Mouse (Mus musculus) midbrain, embryonic 13.5 days (tissue): ENCODE data around the gene Scube1. TPM values are rescaled to one million over a fixed set of nuclear protein-coding genes. Genes with fewer than 3 reads are reported as not detected.

ENCODE experiments used
- ATAC-seq: fragments of 200-750 bp; cut with Nextera tagmentation; 2 replicates; pipeline ENCODE4 v1.8.0; 2017; ENCODE audit warnings: mild to moderate bottlenecking, moderate TSS enrichment, moderate library complexity
- H3K27ac ChIP-seq: fragments of 300-500 bp; sonication (generic); 2 replicates; pipeline ENCODE4 v1.5.1; 2015; ENCODE audit warnings: inconsistent platforms, mild to moderate bottlenecking, moderate library complexity
- H3K27me3 ChIP-seq: fragments of 300-500 bp; sonication (generic); 2 replicates; pipeline ENCODE4 v1.6.1; 2015; ENCODE audit warnings: mild to moderate bottlenecking, inconsistent platforms
- H3K36me3 ChIP-seq: fragments of 300-500 bp; sonication (generic); 2 replicates; pipeline ENCODE4 v1.6.1; 2015; ENCODE audit warnings: mild to moderate bottlenecking, inconsistent platforms
- H3K4me1 ChIP-seq: fragments of 300-500 bp; sonication (generic); replicated peaks from 2 replicates; pipeline ENCODE4 v1.6.1; 2015; ENCODE audit warnings: inconsistent platforms
- H3K4me2 ChIP-seq: fragments of 300-500 bp; sonication (generic); replicated peaks from 2 replicates; pipeline ENCODE4 v1.6.1; 2015; ENCODE audit warnings: moderate library complexity, mild to moderate bottlenecking, inconsistent platforms
- H3K4me3 ChIP-seq: fragments of 300-500 bp; sonication (generic); replicated peaks from 2 replicates; pipeline ENCODE4 v1.5.1; 2015; ENCODE audit warnings: mild to moderate bottlenecking, inconsistent platforms
- H3K9ac ChIP-seq: fragments of 300-500 bp; sonication (generic); replicated peaks from 2 replicates; pipeline ENCODE4 v1.6.1; 2015; ENCODE audit warnings: mild to moderate bottlenecking, inconsistent platforms
- H3K9me3 ChIP-seq: fragments of 300-500 bp; sonication (generic); 2 replicates; pipeline ENCODE4 v1.6.1; 2016; ENCODE audit warnings: mild to moderate bottlenecking, inconsistent platforms
- WGBS: fragments of 180-500 bp; shearing (Covaris S2); methylation state at CpG from one replicate; pipeline ENCODE4 v1.1.7; 2015; 5-methylcytosine and 5-hydroxymethylcytosine counted together
- polyA plus RNA-seq: library from polyadenylated mRNA; unstranded; fragments of >200 nt; fragmentation: Nextera tagmentation; extraction: Ambion mirVana; gene quantifications from 2 replicates; pipeline ENCODE4 v1.2.1, GENCODE M21; 2015

Gene Scube1
- polyA plus RNA-seq, 1 experiment from 2014 or later = 16.7 TPM

DNA sequence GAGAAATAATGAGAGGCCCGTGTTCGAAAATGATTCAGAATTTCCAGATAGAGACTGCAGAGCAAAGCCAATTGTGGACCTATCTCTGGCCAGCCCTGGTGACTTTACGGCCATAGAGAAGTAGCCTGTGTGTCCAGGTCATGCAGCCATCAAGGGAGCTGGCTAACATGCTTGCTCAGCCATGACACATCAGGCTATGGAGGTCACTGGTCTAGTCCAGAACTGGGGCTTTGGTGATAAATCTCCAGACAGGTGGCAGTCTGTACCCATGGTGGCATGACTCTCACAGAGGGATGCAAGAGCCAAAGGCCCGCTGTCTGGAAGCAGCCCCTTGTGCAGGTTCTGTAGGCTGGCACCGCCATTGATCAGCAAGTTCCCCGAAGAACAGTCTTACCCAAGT, 82.3 kb downstream of the Scube1 start:
- 0 out of 2 replicates have a peak, but pooled peaks cover 2% of the 10 kb centered on the region for H3K4me1 ChIP-seq
- H3K27ac ChIP-seq = no peak overlapping the region
- H3K9ac ChIP-seq = no peak overlapping the region
- no peaks in the 10 kb centered on the region for H3K9me3 ChIP-seq
- no peak overlapping the region for H3K4me2 ChIP-seq
- no peak overlapping the region for H3K4me3 ChIP-seq
- WGBS = 97% methylated on average over 6 of the region's 6 CpGs
- peaks cover 8% of the 10 kb centered on the region for H3K36me3 ChIP-seq
- H3K27me3 ChIP-seq = no peaks in the 10 kb centered on the region
- ATAC-seq = no peak

DNA sequence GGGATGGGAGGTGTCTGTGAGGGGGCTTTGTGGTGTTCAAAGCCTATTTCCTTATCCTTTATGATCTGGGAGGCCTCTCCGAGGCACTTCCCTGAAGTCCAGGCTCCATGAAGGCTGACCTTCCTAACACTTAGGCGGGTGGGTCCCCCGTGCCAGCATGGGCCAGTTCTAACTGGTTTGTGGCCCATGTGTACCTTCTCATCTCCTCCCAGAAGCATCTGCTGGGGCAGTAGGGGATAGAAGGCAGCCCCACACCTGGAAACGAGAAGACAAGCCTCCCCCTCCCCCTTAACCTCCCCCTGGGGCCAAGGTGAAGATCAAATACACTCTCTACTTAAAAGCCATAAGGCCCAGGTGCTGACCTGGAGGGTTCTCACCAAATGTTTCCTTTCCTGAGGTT, 84.6 kb downstream of the Scube1 start:
- ATAC-seq = no peak
- peaks cover 8% of the 10 kb centered on the region for H3K36me3 ChIP-seq
- no peak overlapping the region for H3K4me2 ChIP-seq
- no peaks in the 10 kb centered on the region for H3K9me3 ChIP-seq
- no peak overlapping the region for H3K9ac ChIP-seq
- no peaks in the 10 kb centered on the region for H3K27me3 ChIP-seq
- H3K4me3 ChIP-seq = no peak overlapping the region
- no peaks in the 10 kb centered on the region for H3K4me1 ChIP-seq
- WGBS = 73% methylated on average over 4 of the region's 4 CpGs
- H3K27ac ChIP-seq = no peak overlapping the region

GRCm38 (mm10) chr15:83639160-83639559, 85.7 kb downstream of the Scube1 start:
- Histone ChIP-seq H3K36me3 (peaks cover 5% of the 10 kb centered on the region; the same call in 1 of the 2 replicates), H3K27ac (no peak overlapping the region), H3K9me3 (no peaks in the 10 kb centered on the region), H3K9ac (no peak overlapping the region), H3K27me3 (no peaks in the 10 kb centered on the region), H3K4me2 (no peak overlapping the region), H3K4me3 (no peak overlapping the region), H3K4me1 (no peaks in the 10 kb centered on the region)
- no peak for ATAC-seq
- WGBS = 53% methylated on average over 3 of the region's 3 CpGs

GRCm38 (mm10) chr15:83638196-83638899, 86.5 kb downstream of the Scube1 start:
- no peaks in the 10 kb centered on the region for H3K4me1 ChIP-seq
- H3K27me3 ChIP-seq = no peaks in the 10 kb centered on the region
- no peak overlapping the region for H3K4me3 ChIP-seq
- no peak overlapping the region for H3K9ac ChIP-seq
- H3K36me3 ChIP-seq = peaks cover 5% of the 10 kb centered on the region; the same call in 1 of the 2 replicates
- no peaks in the 10 kb centered on the region for H3K9me3 ChIP-seq
- ATAC-seq = no peak
- H3K4me2 ChIP-seq = no peak overlapping the region
- WGBS = 88% methylated on average over 20 of the region's 20 CpGs
- no peak overlapping the region for H3K27ac ChIP-seq

GRCm38 (mm10) chr15:83636759-83637158, 88.1 kb downstream of the Scube1 start:
- no peak overlapping the region for H3K4me2 ChIP-seq
- H3K36me3 ChIP-seq = peaks cover 5% of the 10 kb centered on the region; the same call in 1 of the 2 replicates
- no peak for ATAC-seq
- H3K27me3 ChIP-seq = no peaks in the 10 kb centered on the region
- no peak overlapping the region for H3K9ac ChIP-seq
- H3K4me3 ChIP-seq = no peak overlapping the region
- H3K27ac ChIP-seq = no peak overlapping the region
- 78% methylated on average over 6 of the region's 6 CpGs for WGBS
- H3K9me3 ChIP-seq = no peaks in the 10 kb centered on the region
- H3K4me1 ChIP-seq = no peaks in the 10 kb centered on the region

DNA sequence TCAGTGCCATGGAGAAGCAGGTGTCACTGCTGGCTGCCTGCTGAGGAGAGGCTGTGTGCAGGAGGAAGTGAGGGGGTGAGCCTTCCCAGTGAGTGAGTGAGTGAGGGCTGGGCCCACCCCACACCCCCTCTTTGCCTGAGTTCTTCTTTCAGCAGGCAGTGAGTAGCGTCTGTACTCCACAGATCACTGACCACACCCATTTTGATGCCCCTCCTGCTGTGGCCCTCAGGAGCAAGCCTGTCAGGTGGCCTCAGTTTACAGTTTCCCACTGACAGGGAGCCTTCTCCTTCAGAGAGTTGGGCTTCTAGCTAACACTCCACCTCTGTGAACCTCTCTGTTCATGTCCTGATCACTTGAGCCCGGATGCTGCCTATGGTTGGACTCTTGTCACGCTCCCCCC, 89.6 kb downstream of the Scube1 start:
- H3K9ac ChIP-seq = no peak overlapping the region
- H3K4me3 ChIP-seq = no peak overlapping the region
- H3K36me3 ChIP-seq = peaks cover 17% of the 10 kb centered on the region
- no peaks in the 10 kb centered on the region for H3K4me1 ChIP-seq
- no peak overlapping the region for H3K4me2 ChIP-seq
- H3K27me3 ChIP-seq = no peaks in the 10 kb centered on the region
- H3K27ac ChIP-seq = no peak overlapping the region
- H3K9me3 ChIP-seq = no peaks in the 10 kb centered on the region
- WGBS = 62% methylated on average over 3 of the region's 3 CpGs
- ATAC-seq = no peak

DNA sequence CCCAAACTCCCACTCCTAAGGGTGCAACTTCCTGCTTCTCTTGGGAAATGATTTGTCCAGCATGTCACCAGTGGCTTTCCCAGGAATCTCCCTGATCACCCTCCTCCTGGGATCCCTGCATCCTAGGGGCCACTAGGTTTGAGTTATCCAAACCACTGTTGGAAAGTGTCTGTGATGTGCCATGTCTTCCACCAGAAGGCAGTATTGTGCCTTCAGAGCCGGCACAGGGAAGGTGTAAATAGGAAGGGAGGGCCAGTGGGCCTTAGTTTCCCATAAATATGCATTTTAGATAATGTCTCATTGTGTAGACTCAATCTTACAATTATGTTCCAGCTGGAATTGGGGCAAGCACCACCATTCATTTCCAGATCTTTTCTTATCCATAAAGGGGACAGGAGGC, 90.7 kb downstream of the Scube1 start:
- Histone ChIP-seq H3K27me3 (no peaks in the 10 kb centered on the region), H3K4me2 (no peak overlapping the region), H3K4me3 (no peak overlapping the region), H3K9me3 (peaks cover 5% of the 10 kb centered on the region; the same call in 1 of the 2 replicates), H3K36me3 (peaks cover 26% of the 10 kb centered on the region), H3K4me1 (no peaks in the 10 kb centered on the region), H3K27ac (no peak overlapping the region), H3K9ac (no peak overlapping the region)
- 14% methylated on average over 1 of the region's 1 CpGs for WGBS
- no peak for ATAC-seq

- Histone ChIP-seq H3K27ac (no peak overlapping the region), H3K36me3 (peaks cover 36% of the 10 kb centered on the region), H3K27me3 (no peaks in the 10 kb centered on the region), H3K4me1 (no peaks in the 10 kb centered on the region), H3K9me3 (peaks cover 5% of the 10 kb centered on the region; the same call in 1 of the 2 replicates), H3K4me3 (no peak overlapping the region), H3K4me2 (no peak overlapping the region), H3K9ac (no peak overlapping the region)
- 85% methylated on average over 7 of the region's 7 CpGs for WGBS
- no peak for ATAC-seq
Observed at GRCm38 (mm10) chr15:83631071-83631470, 93.8 kb downstream of the Scube1 start.

GRCm38 (mm10) chr15:83629716-83630115, 95.1 kb downstream of the Scube1 start:
- H3K36me3 ChIP-seq = peaks cover 38% of the 10 kb centered on the region
- H3K27ac ChIP-seq = no peak overlapping the region
- no peak overlapping the region for H3K4me3 ChIP-seq
- 80% methylated on average over 3 of the region's 3 CpGs for WGBS
- H3K4me2 ChIP-seq = no peak overlapping the region
- ATAC-seq = no peak
- no peak overlapping the region for H3K9ac ChIP-seq
- H3K9me3 ChIP-seq = peaks cover 5% of the 10 kb centered on the region; the same call in 1 of the 2 replicates
- no peaks in the 10 kb centered on the region for H3K4me1 ChIP-seq
- no peaks in the 10 kb centered on the region for H3K27me3 ChIP-seq

- Histone ChIP-seq H3K9ac (no peak overlapping the region), H3K4me1 (no peaks in the 10 kb centered on the region), H3K9me3 (peaks cover 5% of the 10 kb centered on the region; the same call in 1 of the 2 replicates), H3K4me2 (no peak overlapping the region), H3K36me3 (peaks cover 38% of the 10 kb centered on the region), H3K4me3 (no peak overlapping the region), H3K27ac (no peak overlapping the region), H3K27me3 (no peaks in the 10 kb centered on the region)
- WGBS = 86% methylated on average over 2 of the region's 2 CpGs
- ATAC-seq = no peak
Observed at GRCm38 (mm10) chr15:83626142-83626645, 98.6 kb downstream of the Scube1 start.

DNA sequence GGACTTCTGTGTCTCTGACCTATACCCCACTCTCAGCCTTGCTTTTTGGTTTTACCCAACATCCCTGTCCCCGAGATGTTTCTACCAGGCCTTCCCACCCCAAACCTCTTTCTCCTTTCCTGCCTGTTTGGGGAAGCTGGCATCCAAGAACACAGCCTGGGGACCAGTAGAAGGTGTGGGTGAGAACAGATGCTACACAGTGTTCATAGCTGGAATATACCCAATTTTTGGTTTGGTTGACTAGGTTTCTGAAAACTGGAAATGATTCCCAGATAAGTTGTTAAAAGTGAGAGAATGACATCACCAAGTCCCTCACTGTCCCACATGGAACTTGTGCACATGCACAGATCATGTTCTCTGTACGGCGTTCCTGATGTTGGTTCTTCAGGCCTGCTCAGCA, 109.6 kb downstream of the Scube1 start:
- peaks cover 61% of the 10 kb centered on the region for H3K36me3 ChIP-seq
- 86% methylated on average over 3 of the region's 3 CpGs for WGBS

DNA sequence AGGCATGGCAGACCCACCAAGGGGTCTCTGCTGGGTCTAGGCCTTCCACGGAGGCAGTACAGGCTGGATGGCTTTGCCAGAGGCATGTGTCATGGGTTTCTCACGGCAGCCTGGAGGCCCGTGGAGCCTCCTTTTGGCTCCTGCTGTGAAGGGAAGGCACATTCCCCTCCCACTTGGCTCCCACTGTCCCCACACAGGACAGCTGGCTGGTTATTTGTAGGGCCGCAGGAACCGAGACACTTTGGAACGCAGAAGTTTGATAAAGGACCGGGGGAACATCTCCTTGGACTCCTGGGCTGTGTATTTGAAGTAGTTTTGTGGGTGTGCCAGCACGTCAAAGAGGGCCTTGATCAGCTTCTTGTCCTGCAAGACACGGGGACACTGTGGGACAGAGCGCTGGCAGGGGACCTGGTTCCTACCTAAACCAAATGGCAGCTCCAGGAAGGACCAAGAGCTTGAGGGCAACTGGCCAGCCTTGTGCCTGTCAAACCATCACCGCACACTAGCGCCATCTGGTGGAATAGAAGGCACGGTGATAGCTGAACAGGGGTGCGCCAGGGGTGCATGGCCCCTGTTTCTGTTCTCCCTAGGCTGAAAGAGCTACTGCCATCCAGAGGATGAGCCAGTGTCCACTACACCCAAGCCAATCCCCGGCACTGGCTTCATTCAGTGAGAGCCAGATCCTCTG, 117.6 kb downstream of the Scube1 start:
- Histone ChIP-seq H3K9me3 (no peaks in the 10 kb centered on the region), H3K4me3 (no peak overlapping the region), H3K4me1 (no peaks in the 10 kb centered on the region), H3K9ac (no peak overlapping the region), H3K4me2 (no peak overlapping the region), H3K27ac (no peak overlapping the region), H3K27me3 (no peaks in the 10 kb centered on the region), H3K36me3 (peaks cover 10% of the 10 kb centered on the region)
- 56% methylated on average over 15 of the region's 15 CpGs for WGBS
- ATAC-seq = 0 out of 2 replicates have a peak, but pooled peaks have one; percentile 25

More for the DNA sequence above, 109.6 kb downstream of the Scube1 start:
- Histone ChIP-seq H3K9ac (no peak overlapping the region), H3K4me3 (no peak overlapping the region), H3K4me2 (no peak overlapping the region), H3K27me3 (no peaks in the 10 kb centered on the region), H3K9me3 (no peaks in the 10 kb centered on the region), H3K4me1 (no peaks in the 10 kb centered on the region), H3K27ac (no peak overlapping the region)
- ATAC-seq = no peak
